Mouse (Mus musculus): ENCODE results near the gene Wdr92. TPM values are rescaled to one million over a fixed set of nuclear protein-coding genes. Genes with fewer than 3 reads are reported as not detected.

Gene Wdr92
- 20.6 and 22.4 TPM in 2 replicates for polyA plus RNA-seq (2015; fragmentation: Nextera tagmentation; extraction: Ambion mirVana)

DNA sequence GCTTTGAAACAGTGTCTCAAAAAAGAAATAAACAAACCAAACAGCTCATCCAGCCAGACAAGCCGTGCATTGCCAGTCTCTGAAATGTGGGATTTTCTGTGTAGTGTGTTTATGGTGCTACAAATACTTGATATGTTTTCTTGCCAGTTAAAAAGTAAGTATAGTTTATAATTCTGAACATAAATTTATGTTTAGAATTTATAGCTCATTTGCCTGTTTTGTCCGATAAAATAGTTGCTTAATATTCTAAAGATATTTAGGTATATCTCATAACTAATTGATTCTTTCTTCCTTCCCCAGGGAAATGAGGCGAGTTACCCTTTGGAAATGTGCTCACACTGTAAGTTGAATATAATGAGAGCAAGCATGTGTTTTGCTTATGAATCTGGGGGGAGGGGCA lies at the start of gene Wdr92:
Wdr92 (plus strand) TSS at position 301 of the 400 bp plus-strand sequence.
- Histone ChIP-seq H3K27ac (no peak within 1 kb of the TSS), H3K9ac (no peak within 1 kb of the TSS), H3K4me3 (no peak within 1 kb of the TSS), H3K9me3 (no peaks in the 10 kb centered on the region), H3K27me3 (no peaks in the 10 kb centered on the region), H3K4me1 (replicated peaks) (peaks cover 7% of the 10 kb centered on the region), H3K4me2 (no peak within 1 kb of the TSS), H3K36me3 (peaks cover 5% of the 10 kb centered on the region; the same call in 1 of the 2 replicates)
- 74% methylated on average over 3 of the region's 3 CpGs for WGBS
- no peak for ATAC-seq (ENCODE audit: low FRiP score)

DNA sequence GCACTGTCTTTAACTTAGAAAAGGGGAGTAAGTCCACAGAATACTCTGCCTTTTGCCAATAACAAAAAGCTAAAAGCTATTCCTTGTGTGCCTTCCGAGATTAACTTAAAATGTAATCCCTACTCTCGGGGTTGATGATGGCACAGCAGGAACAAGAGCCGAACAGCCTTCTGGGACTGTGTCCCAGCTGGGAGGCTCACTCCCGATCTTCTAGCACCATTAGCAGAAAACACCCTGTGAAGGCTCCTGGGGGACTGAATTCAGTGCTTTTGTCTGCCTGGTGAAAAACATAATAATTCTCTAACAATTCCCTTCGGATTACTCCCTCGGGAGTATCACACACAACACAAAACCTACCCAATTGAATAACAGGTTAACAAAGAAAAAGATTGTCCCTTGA lies 46.3 kb upstream of the Wdr92 start:
- no peak overlapping the region for H3K4me3 ChIP-seq
- no peaks in the 10 kb centered on the region for H3K9me3 ChIP-seq
- no peak for ATAC-seq (ENCODE audit: low FRiP score)
- H3K36me3 ChIP-seq: no peaks in the 10 kb centered on the region
- H3K9ac ChIP-seq: no peak overlapping the region
- H3K27me3 ChIP-seq: no peaks in the 10 kb centered on the region
- no peak overlapping the region for H3K27ac ChIP-seq
- H3K4me2 ChIP-seq: no peak overlapping the region
- WGBS: 14% methylated on average over 6 of the region's 6 CpGs
- H3K4me1 ChIP-seq (replicated peaks): no peaks in the 10 kb centered on the region

DNA sequence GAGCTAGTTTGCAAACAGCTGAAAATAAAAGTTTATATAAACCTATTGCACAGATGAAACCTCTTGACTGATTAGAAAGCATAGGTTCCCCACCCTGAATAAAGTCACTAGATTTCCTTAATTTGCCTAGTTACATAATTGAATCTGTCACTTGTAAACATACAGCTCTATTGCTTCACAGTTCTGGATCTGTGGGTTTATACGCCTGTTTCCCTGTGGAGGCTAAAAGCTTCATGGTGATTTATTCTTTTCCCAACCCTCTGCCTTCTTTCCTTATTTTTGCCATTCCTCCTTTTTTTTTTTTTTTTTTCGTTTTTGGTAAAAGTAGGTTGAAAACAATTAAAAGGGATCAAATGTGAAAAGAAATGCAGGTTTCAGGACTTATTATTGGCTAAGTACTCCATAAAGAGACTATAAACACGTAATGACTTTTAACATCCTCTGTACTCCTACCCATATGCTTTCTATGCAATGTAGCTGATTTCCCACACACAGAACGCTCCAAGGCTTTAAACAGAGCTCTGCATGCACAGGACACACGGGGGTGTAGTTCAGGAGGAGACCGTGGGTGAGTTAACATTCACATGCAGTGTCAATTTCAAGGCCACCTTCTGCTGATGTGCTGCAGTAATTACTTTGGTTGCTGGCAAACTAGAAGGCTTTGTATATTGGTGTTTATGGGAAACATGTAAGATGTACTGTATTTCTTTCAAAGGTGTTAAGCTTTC lies 43.4 kb upstream of the Wdr92 start:
- WGBS: 72% methylated on average over 6 of the region's 6 CpGs
- H3K4me3 ChIP-seq: no peak overlapping the region

DNA sequence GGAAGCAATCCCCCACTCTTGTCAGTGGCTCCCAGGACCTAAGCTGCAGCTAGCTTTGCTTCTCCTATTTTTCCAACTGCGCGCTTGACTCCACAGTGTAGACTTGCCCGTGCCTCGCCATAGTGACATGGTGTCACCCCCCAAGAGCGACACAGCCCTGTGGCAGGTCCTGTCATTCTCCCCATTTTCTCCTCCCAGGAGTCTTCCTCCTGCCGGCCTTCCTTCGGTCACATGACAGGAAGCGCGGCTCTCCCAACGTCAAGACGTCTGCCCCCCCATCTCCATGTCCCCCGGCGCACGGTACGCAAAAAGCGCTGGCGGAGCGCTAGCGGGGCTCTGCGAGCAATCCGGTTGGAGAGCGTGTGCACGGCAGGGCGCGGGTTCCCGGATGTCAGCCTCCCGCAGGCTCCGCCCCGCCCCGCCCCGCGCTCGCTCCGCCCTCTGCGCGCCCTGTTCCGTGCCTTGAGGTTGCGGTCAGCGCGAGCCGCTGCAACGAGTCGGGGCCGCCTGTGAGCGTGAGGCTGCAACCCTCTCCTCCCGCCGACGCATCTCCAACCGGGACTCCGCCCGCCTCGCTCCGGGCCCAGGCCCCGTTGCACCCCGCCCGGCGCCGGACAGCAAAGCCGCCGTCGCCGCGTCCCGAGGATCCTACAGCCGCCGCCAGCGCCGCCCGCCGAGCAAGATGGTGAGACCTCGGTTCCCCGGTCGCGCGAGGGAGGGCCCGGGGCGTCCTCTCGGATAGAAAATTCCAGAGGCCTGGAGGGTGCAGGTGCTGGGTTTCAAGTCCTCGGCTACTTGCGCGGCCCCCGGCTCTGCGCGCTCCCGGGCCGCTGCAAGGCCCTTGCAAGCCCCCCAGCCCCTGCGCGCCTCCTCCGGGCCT lies 22.8 kb upstream of the Wdr92 start, which contains the start of gene Ppp3r1:
Ppp3r1 (plus strand) TSS at position 406 of the 880 bp plus-strand sequence.
- Histone ChIP-seq H3K4me3 (peak within 1 kb of the TSS; percentile 99), H3K27ac (peak within 1 kb of the TSS; percentile 96), H3K36me3 (no peaks in the 10 kb centered on the region), H3K27me3 (no peaks in the 10 kb centered on the region), H3K4me2 (peak within 1 kb of the TSS; percentile 68), H3K4me1 (replicated peaks) (peaks cover 36% of the 10 kb centered on the region), H3K9me3 (no peaks in the 10 kb centered on the region), H3K9ac (peak within 1 kb of the TSS; percentile 99)
- under 1% methylated on average over 72 of the region's 89 CpGs for WGBS
- ATAC-seq (ENCODE audit: low FRiP score): peak; percentile 97

More for the DNA sequence above, 43.4 kb upstream of the Wdr92 start:
- ATAC-seq (ENCODE audit: low FRiP score): no peak
- Histone ChIP-seq H3K9me3 (no peaks in the 10 kb centered on the region), H3K4me2 (no peak overlapping the region), H3K9ac (no peak overlapping the region), H3K27ac (no peak overlapping the region), H3K36me3 (no peaks in the 10 kb centered on the region), H3K27me3 (no peaks in the 10 kb centered on the region), H3K4me1 (replicated peaks) (no peaks in the 10 kb centered on the region)

GRCm38 (mm10) chr11:17159738-17160241 lies 22.1 kb upstream of the Wdr92 start:
- Histone ChIP-seq H3K4me3 (peak overlapping the region; percentile 99), H3K27ac (peak overlapping the region; percentile 96), H3K9ac (peak overlapping the region; percentile 99), H3K4me2 (peak overlapping the region; percentile 68), H3K36me3 (no peaks in the 10 kb centered on the region), H3K27me3 (no peaks in the 10 kb centered on the region), H3K9me3 (no peaks in the 10 kb centered on the region), H3K4me1 (replicated peaks) (peaks cover 39% of the 10 kb centered on the region)
- WGBS: under 1% methylated on average over 32 of the region's 46 CpGs
- peak; percentile 30 for ATAC-seq (ENCODE audit: low FRiP score)

DNA sequence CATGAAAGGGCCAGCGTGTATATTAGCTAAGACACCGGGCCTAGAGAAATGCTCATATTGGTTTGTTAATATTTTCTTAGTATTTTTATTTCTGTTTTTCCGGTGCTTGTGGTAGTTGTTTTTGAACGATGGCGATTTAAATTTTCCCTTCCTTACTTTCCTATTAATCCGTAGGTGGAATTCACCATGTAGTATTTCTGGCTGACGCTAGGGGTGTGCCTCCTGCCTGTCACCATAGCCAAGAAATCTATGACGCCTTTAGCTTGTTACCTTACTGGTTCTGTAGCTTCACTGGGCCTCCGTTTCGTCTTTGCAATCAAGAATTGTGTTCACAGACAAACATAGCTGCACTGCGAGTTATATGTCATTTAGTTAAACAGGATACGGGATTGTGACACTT lies 21.7 kb upstream of the Wdr92 start:
- H3K36me3 ChIP-seq: no peaks in the 10 kb centered on the region
- H3K9ac ChIP-seq: peak overlapping the region; percentile 99

GRCm38 (mm10) chr11:17163956-17164355 lies 18.0 kb upstream of the Wdr92 start:
- no peaks in the 10 kb centered on the region for H3K36me3 ChIP-seq
- H3K27me3 ChIP-seq: no peaks in the 10 kb centered on the region
- no peak overlapping the region for H3K27ac ChIP-seq
- ATAC-seq (ENCODE audit: low FRiP score): no peak
- H3K4me3 ChIP-seq: no peak overlapping the region
- H3K9me3 ChIP-seq: no peaks in the 10 kb centered on the region
- no peak overlapping the region for H3K9ac ChIP-seq
- WGBS: 68% methylated on average over 1 of the region's 1 CpGs
- H3K4me1 ChIP-seq (replicated peaks): peaks cover 56% of the 10 kb centered on the region
- H3K4me2 ChIP-seq: no peak overlapping the region

More for the DNA sequence above, 21.7 kb upstream of the Wdr92 start:
- peaks cover 40% of the 10 kb centered on the region for H3K4me1 ChIP-seq (replicated peaks)
- 4% methylated on average over 12 of the region's 12 CpGs for WGBS
- H3K9me3 ChIP-seq: no peaks in the 10 kb centered on the region
- no peak for ATAC-seq (ENCODE audit: low FRiP score)
- peak overlapping the region; percentile 99 for H3K4me3 ChIP-seq
- no peaks in the 10 kb centered on the region for H3K27me3 ChIP-seq
- peak overlapping the region; percentile 96 for H3K27ac ChIP-seq
- peak overlapping the region; percentile 68 for H3K4me2 ChIP-seq

DNA sequence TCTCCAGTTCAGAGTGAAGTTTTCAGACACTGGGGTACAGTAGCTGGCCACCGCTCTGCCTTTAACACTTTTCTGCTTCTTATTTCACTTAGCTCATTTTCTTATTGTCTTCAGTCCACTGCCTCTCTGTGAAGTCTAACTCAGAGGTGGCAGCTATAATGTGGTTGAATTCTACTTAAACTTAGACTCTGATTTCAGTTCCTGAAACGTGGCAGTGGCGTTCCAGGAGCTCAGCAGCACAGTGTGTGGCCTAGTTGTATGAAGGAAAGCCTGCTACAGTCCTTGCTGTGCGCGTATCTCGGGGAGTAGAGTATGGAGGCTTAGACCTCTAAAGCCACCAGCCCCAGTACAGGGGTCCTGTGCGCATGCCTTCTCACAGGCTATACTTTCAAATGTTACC lies 15.3 kb upstream of the Wdr92 start:
- H3K9me3 ChIP-seq: no peaks in the 10 kb centered on the region
- H3K27me3 ChIP-seq: no peaks in the 10 kb centered on the region
- no peak overlapping the region for H3K4me3 ChIP-seq
- peaks cover 57% of the 10 kb centered on the region for H3K4me1 ChIP-seq (replicated peaks)
- no peak for ATAC-seq (ENCODE audit: low FRiP score)
- H3K27ac ChIP-seq: no peak overlapping the region; the same call in 1 of the 2 replicates
- no peak overlapping the region for H3K4me2 ChIP-seq
- 89% methylated on average over 7 of the region's 7 CpGs for WGBS
- H3K9ac ChIP-seq: no peak overlapping the region
- no peaks in the 10 kb centered on the region for H3K36me3 ChIP-seq

GRCm38 (mm10) chr11:17169262-17169661 lies 12.6 kb upstream of the Wdr92 start:
- Histone ChIP-seq H3K9ac (no peak overlapping the region), H3K36me3 (peaks cover 5% of the 10 kb centered on the region; the same call in 1 of the 2 replicates), H3K27me3 (no peaks in the 10 kb centered on the region), H3K4me2 (no peak overlapping the region), H3K4me1 (replicated peaks) (peaks cover 39% of the 10 kb centered on the region), H3K27ac (no peak overlapping the region), H3K9me3 (peaks cover 3% of the 10 kb centered on the region; the same call in 1 of the 2 replicates), H3K4me3 (no peak overlapping the region)
- WGBS: 85% methylated on average over 2 of the region's 2 CpGs
- no peak for ATAC-seq (ENCODE audit: low FRiP score)

GRCm38 (mm10) chr11:17170938-17171729 lies 10.8 kb upstream of the Wdr92 start:
- Histone ChIP-seq H3K9ac (no peak overlapping the region), H3K27ac (no peak overlapping the region), H3K4me1 (replicated peaks) (peaks cover 28% of the 10 kb centered on the region), H3K27me3 (no peaks in the 10 kb centered on the region), H3K36me3 (peaks cover 5% of the 10 kb centered on the region; the same call in 1 of the 2 replicates), H3K9me3 (peaks cover 3% of the 10 kb centered on the region; the same call in 1 of the 2 replicates), H3K4me3 (no peak overlapping the region), H3K4me2 (no peak overlapping the region)
- 91% methylated on average over 1 of the region's 1 CpGs for WGBS
- no peak for ATAC-seq (ENCODE audit: low FRiP score)

DNA sequence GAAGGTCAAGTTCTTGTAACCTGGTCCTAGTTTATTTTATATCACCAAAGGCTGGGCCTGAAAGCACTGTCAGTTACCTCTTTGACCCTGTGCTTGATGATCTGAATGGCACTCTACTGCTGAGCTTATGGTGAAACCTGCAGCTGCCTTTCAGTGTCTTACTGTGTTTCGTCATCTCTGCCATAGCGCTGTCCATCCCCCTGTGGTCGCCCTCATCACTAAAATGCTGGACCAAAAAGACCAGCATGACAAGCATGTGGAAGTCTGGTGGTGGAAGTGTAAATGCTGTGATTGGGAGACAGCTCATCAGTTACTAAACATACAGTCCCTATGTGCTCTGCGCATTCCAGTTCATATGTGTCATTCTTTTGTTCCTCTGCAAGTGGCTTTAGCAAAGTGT lies 9.6 kb upstream of the Wdr92 start:
- WGBS: 94% methylated on average over 4 of the region's 4 CpGs

More for the DNA sequence above, 9.6 kb upstream of the Wdr92 start:
- ATAC-seq (ENCODE audit: low FRiP score): no peak
- Histone ChIP-seq H3K27ac (no peak overlapping the region), H3K4me1 (replicated peaks) (peaks cover 20% of the 10 kb centered on the region), H3K9me3 (peaks cover 3% of the 10 kb centered on the region; the same call in 1 of the 2 replicates), H3K4me3 (no peak overlapping the region), H3K36me3 (peaks cover 5% of the 10 kb centered on the region; the same call in 1 of the 2 replicates), H3K4me2 (no peak overlapping the region), H3K9ac (no peak overlapping the region), H3K27me3 (no peaks in the 10 kb centered on the region)

Data from hindbrain, embryonic 13.5 days (tissue).